Mouse (Mus musculus) liver, embryonic 12.5 days (tissue): ENCODE measurements around the gene Cfb. TPM values are rescaled to one million over a fixed set of nuclear protein-coding genes. Genes with fewer than 3 reads are reported as not detected.
"Not testable (repeated sequence)": the region's sequence is repeated elsewhere in the genome, so short reads cannot be mapped to it uniquely, and the experiment has no call there.

Experiments
- ATAC-seq: fragments of 200-750 bp; cut with Nextera tagmentation; 2 replicates; pipeline ENCODE4 v1.8.0; 2017; ENCODE audit warnings: moderate number of reproducible peaks, mild to moderate bottlenecking, moderate library complexity
- H3K27ac ChIP-seq: fragments of 300-500 bp; sonication (generic); 2 replicates; pipeline ENCODE4 v1.5.1; 2016; ENCODE audit warnings: mild to moderate bottlenecking
- H3K27me3 ChIP-seq: fragments of 300-500 bp; sonication (generic); replicated peaks from 2 replicates; pipeline ENCODE4 v1.6.1; 2016; ENCODE audit warnings: mild to moderate bottlenecking, moderate library complexity
- H3K36me3 ChIP-seq: fragments of 300-500 bp; sonication (generic); 2 replicates; pipeline ENCODE4 v1.6.1; 2016; ENCODE audit warnings: mild to moderate bottlenecking, moderate library complexity
- H3K4me1 ChIP-seq: fragments of 300-500 bp; sonication (generic); 2 replicates; pipeline ENCODE4 v1.6.1; 2016
- H3K4me2 ChIP-seq: fragments of 300-500 bp; sonication (generic); 2 replicates; pipeline ENCODE4 v1.6.1; 2016; ENCODE audit warnings: mild to moderate bottlenecking, moderate library complexity
- H3K4me3 ChIP-seq: fragments of 300-500 bp; sonication (generic); 2 replicates; pipeline ENCODE4 v1.5.1; 2016; ENCODE audit warnings: mild to moderate bottlenecking, moderate library complexity
- H3K9ac ChIP-seq: fragments of 300-500 bp; sonication (generic); 2 replicates; pipeline ENCODE4 v1.6.1; 2016; ENCODE audit warnings: mild to moderate bottlenecking, moderate library complexity
- H3K9me3 ChIP-seq: fragments of 300-500 bp; sonication (generic); replicated peaks from 2 replicates; pipeline ENCODE4 v1.6.1; 2016; ENCODE audit warnings: mild to moderate bottlenecking, moderate library complexity
- WGBS: fragments of 180-500 bp; shearing (Covaris S2); methylation state at CpG from one replicate; pipeline ENCODE4 v1.1.7; 2016; ENCODE audit not compliant: insufficient replicate concordance; 5-methylcytosine and 5-hydroxymethylcytosine counted together
- polyA plus RNA-seq: library from polyadenylated mRNA; unstranded; fragments of >200 nt; fragmentation: Nextera tagmentation; extraction: Ambion mirVana; gene quantifications from 2 replicates; pipeline ENCODE4 v1.2.1, GENCODE M21; 2016

Cfb gene
- 83.5 and 85.0 TPM in 2 replicates for polyA plus RNA-seq

DNA sequence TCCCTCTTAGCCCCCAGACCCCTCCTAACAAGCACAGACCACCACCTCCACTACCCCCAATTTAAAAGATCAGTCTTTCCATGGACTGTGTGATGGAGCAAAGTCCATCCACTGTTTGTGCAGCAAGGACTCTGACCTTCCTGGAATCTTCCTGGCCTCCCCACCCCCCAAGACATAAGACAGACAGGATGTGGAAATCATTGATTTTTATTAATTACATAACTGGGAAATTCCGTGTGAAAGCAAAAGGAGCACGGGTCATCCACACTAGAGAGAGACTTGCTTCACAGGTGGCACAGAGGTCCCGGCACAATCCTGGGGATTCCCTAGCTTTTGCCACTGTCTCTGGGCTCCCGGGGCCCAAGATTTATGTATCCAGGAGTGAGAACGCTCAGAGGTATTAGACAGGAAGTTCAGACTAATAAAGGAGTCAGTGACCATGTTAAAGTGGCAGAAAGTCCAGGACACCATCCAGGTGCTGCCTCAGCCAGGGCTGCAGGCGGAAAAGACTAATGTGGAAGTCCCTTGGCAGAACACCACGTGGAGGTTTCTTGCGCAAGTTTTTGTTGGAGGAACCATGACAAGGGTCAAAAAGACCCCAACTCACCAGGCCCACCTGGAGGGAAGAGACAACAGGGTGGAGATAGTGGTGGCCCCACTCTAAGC, at the start of gene Cfb:
Cfb (minus strand) TSS at position 103 of the 666 bp plus-strand sequence.
- peak; percentile 42; the same call in 1 of the 2 replicates for ATAC-seq
- no peak within 1 kb of the TSS; the same call in 1 of the 2 replicates for H3K9ac ChIP-seq
- H3K4me2 ChIP-seq: peak within 1 kb of the TSS; percentile 45

DNA sequence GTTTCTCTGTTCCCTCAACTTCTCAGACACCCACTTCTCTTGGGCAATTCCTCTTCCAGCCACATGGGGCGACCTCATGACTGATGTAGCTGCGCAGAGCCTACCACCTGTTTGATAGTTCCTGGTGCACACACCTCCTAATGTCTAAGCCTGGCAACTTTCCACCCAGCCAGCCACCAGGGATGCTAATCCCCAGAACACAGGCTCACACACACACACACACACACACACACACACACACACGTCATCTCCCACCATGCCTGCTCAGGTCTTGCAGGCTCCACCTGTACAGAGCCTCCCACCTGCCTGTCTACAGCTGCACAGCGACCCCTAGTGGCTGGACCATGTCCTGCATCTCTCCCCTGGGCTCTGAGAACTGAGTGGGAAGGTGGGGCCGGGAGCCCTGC, 49.6 kb upstream of the Cfb start:
- Histone ChIP-seq H3K4me1 (peaks cover 27% of the 10 kb centered on the region), H3K36me3 (peaks cover 70% of the 10 kb centered on the region), H3K9me3 (no peaks in the 10 kb centered on the region), H3K4me3 (no peak overlapping the region), H3K9ac (no peak overlapping the region), H3K27me3 (no peaks in the 10 kb centered on the region), H3K27ac (no peak overlapping the region), H3K4me2 (no peak overlapping the region)
- 48% methylated on average over 5 of the region's 5 CpGs for WGBS
- peak; percentile 65 for ATAC-seq

More for the DNA sequence above, at the start of gene Cfb:
- peak within 1 kb of the TSS; percentile 36 for H3K27ac ChIP-seq
- H3K4me1 ChIP-seq: peaks cover 4% of the 10 kb centered on the region; the same call in 1 of the 2 replicates
- H3K36me3 ChIP-seq: peaks cover 5% of the 10 kb centered on the region; the same call in 1 of the 2 replicates
- H3K27me3 ChIP-seq: peaks cover 19% of the 10 kb centered on the region
- 44% methylated on average over 8 of the region's 8 CpGs for WGBS
- peak within 1 kb of the TSS; percentile 34 for H3K4me3 ChIP-seq
- H3K9me3 ChIP-seq: no peaks in the 10 kb centered on the region

DNA sequence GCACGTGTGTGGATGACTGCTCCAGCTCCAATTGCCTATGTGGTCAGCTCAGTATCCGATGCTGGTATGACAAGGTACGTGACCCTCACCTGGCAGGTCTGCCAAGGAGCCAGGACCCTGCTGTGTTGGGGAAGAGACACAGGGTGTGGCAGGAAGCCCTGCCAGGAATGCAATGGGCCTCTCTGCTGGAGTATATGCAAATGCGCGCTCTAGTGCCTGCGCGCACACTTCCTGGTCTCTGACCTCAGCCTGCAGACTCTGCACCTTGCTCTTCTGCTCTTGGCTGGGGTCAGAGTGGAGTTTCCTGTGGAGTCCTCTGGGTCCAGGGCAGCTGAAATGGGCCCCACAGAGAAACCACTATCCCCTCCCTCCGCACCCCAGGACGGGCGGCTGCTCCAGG, 48.7 kb upstream of the Cfb start:
- Histone ChIP-seq H3K27me3 (no peaks in the 10 kb centered on the region), H3K36me3 (peaks cover 80% of the 10 kb centered on the region), H3K27ac (no peak overlapping the region), H3K9ac (no peak overlapping the region), H3K4me2 (no peak overlapping the region), H3K4me1 (peaks cover 27% of the 10 kb centered on the region), H3K4me3 (no peak overlapping the region), H3K9me3 (no peaks in the 10 kb centered on the region)
- ATAC-seq: no peak
- WGBS: 84% methylated on average over 10 of the region's 10 CpGs

DNA sequence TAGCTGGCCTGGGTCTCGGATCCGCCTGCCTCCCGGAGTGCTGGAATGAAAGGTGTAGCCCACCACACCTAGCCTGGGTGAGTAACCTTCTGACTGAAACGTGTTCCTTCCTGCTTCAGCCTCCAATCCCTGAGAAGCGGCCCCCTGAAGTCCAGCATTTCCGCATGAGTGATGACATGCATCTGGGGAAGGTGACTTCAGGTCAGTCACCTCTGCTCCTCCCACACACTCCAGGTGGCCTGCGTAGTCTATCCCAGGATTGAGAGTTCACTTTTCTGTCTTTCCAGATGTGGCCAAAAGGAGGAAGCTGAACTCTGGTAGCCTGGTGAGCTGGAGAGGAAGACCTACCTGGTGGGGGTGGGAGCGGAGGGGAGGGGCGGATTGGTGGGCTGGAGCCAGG, 40.6 kb upstream of the Cfb start:
- ATAC-seq: no peak
- no peaks in the 10 kb centered on the region for H3K9me3 ChIP-seq
- H3K4me3 ChIP-seq: no peak overlapping the region
- H3K9ac ChIP-seq: no peak overlapping the region
- no peak overlapping the region for H3K27ac ChIP-seq
- peaks cover 27% of the 10 kb centered on the region for H3K4me1 ChIP-seq
- no peaks in the 10 kb centered on the region for H3K27me3 ChIP-seq
- WGBS: 87% methylated on average over 9 of the region's 9 CpGs
- H3K36me3 ChIP-seq: peaks cover 66% of the 10 kb centered on the region
- H3K4me2 ChIP-seq: no peak overlapping the region

DNA sequence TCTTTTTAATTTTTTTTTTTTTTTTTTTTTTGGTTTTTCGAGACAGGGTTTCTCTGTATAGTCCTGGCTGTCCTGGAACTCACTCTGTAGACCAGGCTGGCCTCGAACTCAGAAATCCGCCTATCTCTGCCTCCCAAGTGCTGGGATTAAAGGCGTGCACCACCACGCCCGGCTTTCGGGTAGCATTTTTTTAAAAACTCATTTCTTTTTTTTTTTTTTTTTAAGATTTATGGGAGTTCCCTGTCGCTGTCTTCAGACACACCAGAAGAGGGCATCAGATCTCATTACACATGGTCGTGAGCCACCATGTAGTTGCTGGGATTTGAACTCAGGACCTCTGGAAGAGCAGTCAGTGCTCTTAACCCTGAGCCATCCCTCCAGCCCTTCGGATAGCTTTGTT, 39.6 kb upstream of the Cfb start:
- H3K9me3 ChIP-seq, H3K27me3 ChIP-seq, H3K9ac ChIP-seq, H3K27ac ChIP-seq, H3K4me2 ChIP-seq, H3K4me3 ChIP-seq, ATAC-seq: not testable (repeated sequence)
- Histone ChIP-seq H3K36me3 (peaks cover 56% of the 10 kb centered on the region), H3K4me1 (peaks cover 37% of the 10 kb centered on the region)
- WGBS: 80% methylated on average over 7 of the region's 10 CpGs

DNA sequence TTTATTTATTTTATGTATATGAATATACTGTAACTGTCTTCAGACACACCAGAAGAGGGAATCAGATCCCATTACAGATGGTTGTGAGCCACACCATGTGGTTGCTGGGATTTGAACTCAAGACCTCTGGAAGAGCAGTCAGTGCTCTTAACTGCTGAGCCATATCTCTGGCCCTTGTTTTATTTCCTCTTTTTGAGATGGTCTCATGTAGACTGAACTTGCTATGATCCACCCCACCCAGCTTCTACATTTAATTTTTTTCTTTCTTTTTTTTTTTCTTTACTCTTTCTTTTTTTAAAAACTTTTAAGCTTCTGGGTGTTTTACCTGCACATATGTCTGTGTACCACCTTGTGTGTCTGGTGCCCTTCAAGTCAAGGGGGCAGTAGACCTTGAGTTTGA, 38.5 kb upstream of the Cfb start:
- H3K4me3 ChIP-seq, ATAC-seq, H3K27me3 ChIP-seq, H3K9ac ChIP-seq, H3K9me3 ChIP-seq, H3K27ac ChIP-seq: not testable (repeated sequence)
- Histone ChIP-seq H3K4me1 (peaks cover 48% of the 10 kb centered on the region), H3K36me3 (peaks cover 53% of the 10 kb centered on the region), H3K4me2 (peak overlapping the region; percentile 100; the same call in 1 of the 2 replicates)

DNA sequence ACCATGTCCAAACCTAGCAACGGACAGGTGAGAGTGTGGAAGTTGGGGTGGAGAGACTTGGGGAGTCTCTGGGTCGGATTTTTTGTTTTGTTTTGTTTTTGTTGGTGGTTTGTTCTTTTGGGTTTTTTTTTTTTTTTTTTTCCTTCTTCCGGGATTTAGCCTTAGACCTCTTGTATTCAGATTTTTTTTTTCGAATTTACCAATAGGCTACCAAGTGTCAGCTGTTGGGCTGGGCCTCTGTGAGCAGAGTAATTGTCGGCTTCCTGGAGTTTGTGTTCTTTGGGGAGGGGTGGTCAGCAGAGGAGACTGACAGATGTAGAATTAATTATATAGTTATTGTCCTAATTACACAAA, 37.5 kb upstream of the Cfb start:
- no peaks in the 10 kb centered on the region for H3K9me3 ChIP-seq
- H3K4me2 ChIP-seq: peak overlapping the region; percentile 100
- ATAC-seq: no peak
- H3K9ac ChIP-seq: peak overlapping the region; percentile 93
- no peaks in the 10 kb centered on the region for H3K27me3 ChIP-seq
- H3K4me3 ChIP-seq: peak overlapping the region; percentile 87
- 3% methylated on average over 5 of the region's 5 CpGs for WGBS
- H3K4me1 ChIP-seq: peaks cover 57% of the 10 kb centered on the region
- H3K27ac ChIP-seq: peak overlapping the region; percentile 88
- H3K36me3 ChIP-seq: peaks cover 49% of the 10 kb centered on the region

DNA sequence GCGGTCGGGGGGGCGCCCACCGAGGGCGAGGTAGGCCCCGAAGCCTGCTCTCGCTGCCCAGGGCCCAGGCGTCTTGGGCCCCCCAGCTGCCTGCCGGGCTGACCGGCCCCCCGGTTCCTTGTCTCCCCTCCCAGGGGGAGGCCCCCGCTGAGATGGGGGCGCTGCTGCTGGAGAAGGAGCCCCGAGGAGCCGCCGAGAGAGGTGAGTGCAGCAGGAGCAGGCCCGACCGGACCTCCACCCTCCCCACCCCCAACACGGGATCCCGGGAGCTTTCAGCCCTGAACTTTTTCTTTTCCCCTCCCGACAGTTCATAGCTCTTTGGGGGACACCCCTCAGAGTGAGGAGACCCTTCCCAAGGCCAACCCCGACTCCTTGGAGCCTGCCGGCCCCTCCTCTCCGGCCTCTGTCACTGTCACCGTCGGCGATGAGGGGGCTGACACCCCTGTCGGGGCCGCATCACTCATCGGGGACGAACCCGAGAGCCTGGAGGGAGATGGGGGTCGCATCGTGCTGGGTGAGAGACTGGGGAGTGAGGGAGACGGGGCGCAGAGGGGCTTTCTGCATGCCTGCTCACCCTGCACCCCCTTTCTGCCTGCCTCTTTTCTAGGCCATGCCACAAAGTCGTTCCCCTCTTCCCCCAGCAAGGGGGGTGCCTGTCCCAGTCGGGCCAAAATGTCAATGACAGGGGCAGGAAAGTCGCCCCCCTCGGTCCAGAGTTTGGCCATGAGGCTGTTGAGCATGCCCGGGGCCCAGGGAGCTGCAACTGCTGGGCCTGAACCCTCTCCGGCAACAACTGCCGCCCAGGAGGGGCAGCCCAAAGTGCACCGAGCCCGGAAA, 37.0 kb upstream of the Cfb start:
- Histone ChIP-seq H3K27me3 (no peaks in the 10 kb centered on the region), H3K4me1 (peaks cover 63% of the 10 kb centered on the region), H3K4me3 (peak overlapping the region; percentile 87), H3K27ac (peak overlapping the region; percentile 88), H3K9me3 (no peaks in the 10 kb centered on the region), H3K36me3 (peaks cover 43% of the 10 kb centered on the region), H3K9ac (peak overlapping the region; percentile 93), H3K4me2 (peak overlapping the region; percentile 100)
- WGBS: 3% methylated on average over 42 of the region's 45 CpGs
- peak; percentile 7; the same call in 1 of the 2 replicates for ATAC-seq

DNA sequence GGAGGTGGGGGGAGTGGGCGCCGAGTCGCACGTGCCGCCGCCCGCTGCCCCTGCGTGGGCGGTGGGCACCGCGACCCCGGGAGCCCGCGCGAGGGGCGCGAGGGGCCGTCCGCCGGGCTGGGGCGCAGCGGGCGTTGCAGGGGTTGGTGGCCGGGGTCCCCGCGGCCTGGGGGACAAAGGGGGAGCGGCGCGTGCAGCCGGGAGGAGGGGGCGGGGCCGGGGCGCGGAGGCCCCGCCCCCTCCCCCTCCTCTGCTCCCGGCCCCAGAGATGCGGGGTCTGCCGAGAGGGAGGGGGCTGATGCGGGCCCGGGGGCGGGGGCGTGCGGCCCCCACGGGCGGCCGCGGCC, 36.4 kb upstream of the Cfb start:
- H3K4me1 ChIP-seq: peaks cover 68% of the 10 kb centered on the region
- WGBS: 1% methylated on average over 31 of the region's 47 CpGs
- ATAC-seq: no peak

DNA sequence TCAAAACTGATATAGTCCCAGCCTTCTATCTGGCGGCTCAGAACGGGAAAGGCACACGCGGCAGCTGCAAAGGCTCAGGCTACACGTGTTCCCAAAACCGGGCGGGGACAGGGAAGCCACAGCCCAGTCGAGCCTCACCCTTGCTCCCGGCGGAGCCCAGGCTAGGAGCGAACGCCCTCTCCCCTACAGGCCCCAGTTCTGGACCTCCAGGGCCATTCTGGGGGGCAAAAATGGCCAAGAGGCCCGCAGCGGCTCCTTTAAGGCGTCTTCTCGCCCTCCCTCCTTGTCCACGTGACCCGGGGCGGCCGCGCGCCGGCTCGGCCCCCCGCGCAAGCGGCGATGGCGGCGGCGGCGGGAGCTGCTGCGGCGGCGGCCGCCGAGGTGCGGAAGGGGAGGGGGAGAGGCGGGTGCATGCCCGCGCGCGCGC, 35.9 kb upstream of the Cfb start, which contains the start of the genes C2 and Ehmt2:
C2 (minus strand) TSS at position 106 of the 427 bp plus-strand sequence.
Ehmt2 (plus strand) TSS at position 310 of the 427 bp plus-strand sequence.
- peak within 1 kb of the TSS; percentile 87 for H3K4me3 ChIP-seq
- H3K36me3 ChIP-seq: peaks cover 32% of the 10 kb centered on the region
- H3K4me1 ChIP-seq: peaks cover 73% of the 10 kb centered on the region
- no peaks in the 10 kb centered on the region for H3K27me3 ChIP-seq
- peak within 1 kb of the TSS; percentile 88 for H3K27ac ChIP-seq
- WGBS: under 1% methylated on average over 32 of the region's 44 CpGs
- no peaks in the 10 kb centered on the region for H3K9me3 ChIP-seq
- peak within 1 kb of the TSS; percentile 100 for H3K4me2 ChIP-seq
- peak within 1 kb of the TSS; percentile 93 for H3K9ac ChIP-seq
- ATAC-seq: peak; percentile 60

More for the DNA sequence above, 36.4 kb upstream of the Cfb start:
- Histone ChIP-seq H3K9ac (peak overlapping the region; percentile 93), H3K9me3 (no peaks in the 10 kb centered on the region), H3K36me3 (peaks cover 37% of the 10 kb centered on the region), H3K27me3 (no peaks in the 10 kb centered on the region), H3K4me2 (peak overlapping the region; percentile 100), H3K4me3 (peak overlapping the region; percentile 87), H3K27ac (peak overlapping the region; percentile 88)

DNA sequence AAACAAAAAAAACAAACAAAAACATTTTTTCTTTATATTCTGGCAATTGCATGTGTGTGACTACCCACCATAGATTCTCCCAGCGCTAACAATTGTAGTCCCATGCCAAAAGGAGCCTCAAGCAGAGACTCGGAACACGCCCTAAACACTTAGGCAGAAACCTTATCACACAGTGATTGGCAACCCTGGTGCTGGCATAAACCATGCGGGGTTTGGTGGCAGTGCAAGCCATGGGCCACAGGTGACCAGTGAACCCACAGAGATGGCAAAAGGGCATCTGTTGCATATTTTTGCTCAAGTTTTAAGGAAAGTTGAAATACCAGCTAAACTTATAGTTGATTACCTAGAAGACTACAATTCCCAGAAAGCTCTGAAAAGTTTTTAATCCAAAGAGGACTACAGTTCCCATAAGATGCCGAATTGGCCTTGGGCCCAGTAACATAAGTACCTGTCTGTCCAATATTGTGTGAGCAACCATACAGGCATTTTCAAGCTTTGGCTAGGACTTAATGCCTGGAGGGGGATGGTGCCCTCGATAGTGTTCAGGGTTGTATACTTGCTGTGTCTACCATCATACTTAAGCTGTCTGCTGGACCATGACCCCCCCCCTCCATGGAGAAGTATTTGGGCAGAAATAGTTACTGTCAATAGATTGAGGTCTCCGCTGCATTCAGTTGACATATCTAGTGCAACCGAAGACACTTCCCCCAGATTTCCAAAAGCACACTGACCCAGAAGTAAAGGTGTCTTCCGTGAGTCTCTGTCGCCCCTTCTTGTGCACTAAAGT, 35.2 kb upstream of the Cfb start:
- peaks cover 73% of the 10 kb centered on the region for H3K4me1 ChIP-seq

More for the DNA sequence above, 35.2 kb upstream of the Cfb start:
- 7% methylated on average over 10 of the region's 10 CpGs for WGBS
- Histone ChIP-seq H3K9me3 (no peaks in the 10 kb centered on the region), H3K4me3 (peak overlapping the region; percentile 87), H3K36me3 (peaks cover 26% of the 10 kb centered on the region), H3K27ac (peak overlapping the region; percentile 88), H3K4me2 (peak overlapping the region; percentile 100), H3K27me3 (no peaks in the 10 kb centered on the region), H3K9ac (peak overlapping the region; percentile 93)
- ATAC-seq: no peak
